8 mouse cellular contexts compared by ENCODE assay signal in the genomic region with DNA sequence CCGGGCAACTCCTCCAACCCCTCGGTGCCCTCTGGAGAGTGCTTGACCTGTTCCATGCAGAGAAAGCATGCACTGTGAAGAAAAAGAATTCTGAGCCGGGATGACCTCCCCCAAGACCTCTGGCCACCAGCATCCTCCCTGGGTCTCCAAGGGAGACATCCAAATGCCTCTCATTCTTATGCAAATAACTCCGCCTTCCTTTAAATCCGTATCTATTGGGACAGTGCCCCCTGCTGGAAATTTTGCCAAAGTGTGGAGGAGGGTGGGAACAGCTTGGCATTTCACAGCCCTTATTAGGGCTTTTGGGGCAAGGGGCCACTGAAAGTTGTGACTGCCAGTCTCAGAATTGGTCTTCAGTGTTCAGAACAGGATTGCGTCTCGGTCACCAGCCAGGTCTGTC. TPM values are rescaled to one million over a fixed set of nuclear protein-coding genes. Genes with fewer than 3 reads are reported as not detected.
DNase-seq lines count a peak whose midpoint lies in the region; ATAC-seq and TF ChIP-seq lines count a peak whose summit lies in the region.

No protein-coding gene starts in this region.

- in situ Hi-C loops in ES-E14 (cut with MboI; ENCODE audit: low sequenced_read_pairs in 2 of 2, unreplicated experiment in 2 of 2): no loop called here

- no peak for ATAC-seq in activated CD4-positive, CD25-positive, alpha-beta regulatory T cell, adult 4 months

- H3K27me3 ChIP-seq in forebrain, embryonic 10.5 days (ENCODE audit: poor library complexity, severe bottlenecking): peaks cover 13% of the 10 kb centered on the region

- peaks cover 7 to 39% of the 10 kb centered on the region in 2 experiments for H3K4me1 ChIP-seq in ES-E14 (ENCODE audit: control insufficient read depth in 2 of 2, insufficient read depth in 2 of 2, low read length in 2 of 2, poor library complexity in 1 of 2)
- H3K4me1 ChIP-seq in forebrain, embryonic 10.5 days: peaks cover 59% of the 10 kb centered on the region

- peak; percentile 56 for DNase-seq in layer of hippocampus, adult 11-12 months (ENCODE audit: low spot score)
- no peak for DNase-seq in layer of hippocampus, adult 9-10 months (ENCODE audit: low spot score)
- DNase-seq in ES-E14 (ENCODE audit: low read depth, low spot score): peak; percentile 89
- DNase-seq in adrenal gland, postnatal 36 days: peak; percentile 63 to 72
- peak; percentile 68 for DNase-seq in forebrain, embryonic 10.5 days (ENCODE audit: extremely low spot score, low spot score)
- DNase-seq in kidney, postnatal 14 days: peak; percentile 53
- DNase-seq in mesoderm, embryonic 11.5 days (ENCODE audit: low read depth, low spot score): peak; percentile 71

- H3K9ac ChIP-seq in ES-E14 (ENCODE audit: insufficient read depth, low read depth, low read length, poor library complexity, severe bottlenecking): no peak overlapping the region

- no peaks in the 10 kb centered on the region for H3K9me3 ChIP-seq in ES-E14 (ENCODE audit: control insufficient read depth, insufficient read depth, low read depth, low read length)
- no peaks in the 10 kb centered on the region for H3K9me3 ChIP-seq in forebrain, embryonic 10.5 days

- 24% methylated on average over 7 of the region's 7 CpGs for WGBS in forebrain, embryonic 10.5 days

- H3K27ac ChIP-seq in ES-E14 (ENCODE audit: insufficient read depth, low read depth, low read length, poor library complexity, severe bottlenecking): no peak overlapping the region
- peak overlapping the region; percentile 64; the same call in 1 of the 2 replicates for H3K27ac ChIP-seq in forebrain, embryonic 10.5 days

- no peak overlapping the region for H3K4me3 ChIP-seq in ES-E14 (ENCODE audit: insufficient read depth in 1 of 2, low read depth in 1 of 2, low read length in 2 of 2, poor library complexity in 1 of 2, severe bottlenecking in 1 of 2)
- H3K4me3 ChIP-seq in forebrain, embryonic 10.5 days: no peak overlapping the region

- H3K36me3 ChIP-seq in ES-E14 (ENCODE audit: control insufficient read depth, insufficient read depth, low read length, poor library complexity, severe bottlenecking): no peaks in the 10 kb centered on the region; the same call in 1 of the 2 replicates
- peaks cover 51% of the 10 kb centered on the region for H3K36me3 ChIP-seq in forebrain, embryonic 10.5 days (replicated peaks)

TF ChIP-seq in ES-E14, 5 proteins besides CTCF, POLR2A, EP300 and RAD21:
- TF ChIP-seq CHD2 (IDR thresholded peaks at IDR 0.05; ENCODE audit: low read depth, low read length): no peak
- no peak for TF ChIP-seq MAFK (IDR thresholded peaks at IDR 0.05; ENCODE audit: insufficient read depth, low read depth, low read length)
- TF ChIP-seq ZNF384 (IDR thresholded peaks at IDR 0.05; ENCODE audit: low read depth, low read length): no peak
- TF ChIP-seq ZC3H11A (IDR thresholded peaks at IDR 0.05; ENCODE audit: borderline replicate concordance, low read depth, low read length): peak; percentile 16; the same call in 1 of the 2 replicates
- no peak for TF ChIP-seq HCFC1 (IDR thresholded peaks at IDR 0.05; ENCODE audit: borderline replicate concordance, insufficient read depth, low read length)

RNA-seq across cellular contexts. Expression of gene Igfbpl1, which starts 11.2 kb away (rescaled TPM):
- total RNA-seq in ES-E14 (2012; rRNA removed): 4.1 and 6.8 TPM in 2 replicates
- not detected for total RNA-seq in adrenal gland, postnatal 36 days (2021)
- polyA plus RNA-seq in forebrain, embryonic 10.5 days (2016; fragmentation: Nextera tagmentation; extraction: Ambion mirVana): 16.7 and 18.7 TPM in 2 replicates
- not detected for polyA plus RNA-seq in activated CD4-positive, CD25-positive, alpha-beta regulatory T cell, adult 4 months (2017; shearing (Covaris generic))

RNA-seq across cellular contexts. Expression of gene Aldh1b1, which starts 16.7 kb away (rescaled TPM):
- total RNA-seq in ES-E14 (2012; rRNA removed): 3.6 and 4.0 TPM in 2 replicates
- total RNA-seq in adrenal gland, postnatal 36 days (2021): 10 to 100 TPM; 20.2 to 34.4 TPM
- polyA plus RNA-seq in forebrain, embryonic 10.5 days (2016; fragmentation: Nextera tagmentation; extraction: Ambion mirVana): 3.6 and 4.3 TPM in 2 replicates
- 10 to 100 TPM in 1 of 2 experiments, 1 to 10 TPM in 1; 3.0 to 10.2 TPM for polyA plus RNA-seq in activated CD4-positive, CD25-positive, alpha-beta regulatory T cell, adult 4 months (2017; shearing (Covaris generic))

RNA-seq across cellular contexts. Expression of gene Stra6l, which starts 32.9 kb away (rescaled TPM):
- total RNA-seq in ES-E14 (2012; rRNA removed): 0.37 and 0.40 TPM in 2 replicates
- under 1 TPM; 0.13 to 0.43 TPM for total RNA-seq in adrenal gland, postnatal 36 days (2021)
- polyA plus RNA-seq in forebrain, embryonic 10.5 days (2016; fragmentation: Nextera tagmentation; extraction: Ambion mirVana): 0.07 and 0.16 TPM in 2 replicates
- under 1 TPM in 1 of 2 experiments, not detected in 1; 0.15 TPM for polyA plus RNA-seq in activated CD4-positive, CD25-positive, alpha-beta regulatory T cell, adult 4 months (2017; shearing (Covaris generic))
